9 mouse cellular contexts compared by ENCODE assay signal in genomic region chr2:134067910-134068335, GRCm38 (mm10).
DNase-seq lines count a peak whose midpoint lies in the region; ATAC-seq lines count a peak whose summit lies in the region.
"Had no signal": no experiment of that assay in that cellular context is flagged by ENCODE, and none has a peak within 500 bp of the region (broad histone marks: within the 10 kb centered on the region; RNA-seq: fewer than 3 reads in every experiment).

No protein-coding gene starts in this region.

- ATAC-seq in megakaryocyte progenitor cell, adult 5-6 weeks (replicated peaks; ENCODE audit: poor library complexity): peak; percentile 80

- peak; percentile 3 for DNase-seq in cerebellum, postnatal 10 days
- DNase-seq in cerebellum, adult 11 months: no peak
- DNase-seq in right cerebral cortex, postnatal 4 days: peak; percentile 13
- DNase-seq in right cerebral cortex, postnatal 14 days: no peak
- no peak for DNase-seq in gastrocnemius, postnatal 10 days
- DNase-seq in gastrocnemius, adult 8-10 months (ENCODE audit: low spot score in 2 of 2): no peak
- no peak for DNase-seq in right cerebral cortex, postnatal 36 days (ENCODE audit: low spot score in 2 of 2)
- DNase-seq: layer of hippocampus, adult 9-11 months had no signal

Comparison
In these comparisons a context has a peak if more than half of its experiments do, and no peak if none do; other contexts are left out.
1. DNase-seq: peak in cerebellum, postnatal 10 days (2 of 2) and right cerebral cortex, postnatal 4 days (single experiment); none in cerebellum, adult 11 months (single experiment), right cerebral cortex, postnatal 14 days (single experiment), gastrocnemius, postnatal 10 days (single experiment), gastrocnemius, adult 8-10 months (0 of 2) and right cerebral cortex, postnatal 36 days (0 of 2).